Comparison of ENCODE assay signal across 8 mouse cellular contexts in the genomic region with DNA sequence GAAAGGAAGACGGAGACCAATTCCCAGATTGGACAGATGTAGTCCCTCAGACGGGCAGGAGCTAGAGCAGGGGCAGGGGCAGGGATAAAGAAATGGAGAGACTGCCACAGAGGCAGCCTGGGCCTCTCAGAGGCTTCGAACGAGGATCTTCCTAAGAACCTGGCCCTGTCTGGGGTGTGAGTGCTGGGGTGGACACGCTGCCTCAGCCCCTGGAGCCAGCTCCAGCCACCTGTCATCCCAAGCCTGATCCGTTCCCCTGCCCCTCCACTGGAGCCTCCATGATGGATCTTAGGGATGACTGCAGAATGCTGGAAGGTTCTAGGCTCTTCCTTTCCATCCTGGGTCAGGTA. TPM values are rescaled to one million over a fixed set of nuclear protein-coding genes. Genes with fewer than 3 reads are reported as not detected.
DNase-seq lines count a peak whose midpoint lies in the region; ATAC-seq lines count a peak whose summit lies in the region.

No protein-coding gene starts in this region.

- no peak overlapping the region; the same call in 1 of the 2 replicates for H3K4me2 ChIP-seq in kidney, embryonic 15.5 days
- no peak overlapping the region for H3K4me2 ChIP-seq in embryonic facial prominence, embryonic 12.5 days (replicated peaks)
- no peak overlapping the region for H3K4me2 ChIP-seq in midbrain, embryonic 13.5 days (replicated peaks)

- H3K27me3 ChIP-seq in kidney, embryonic 15.5 days: no peaks in the 10 kb centered on the region
- H3K27me3 ChIP-seq in embryonic facial prominence, embryonic 12.5 days: no peaks in the 10 kb centered on the region
- H3K27me3 ChIP-seq in hindbrain, embryonic 10.5 days (ENCODE audit: insufficient read depth, poor library complexity, severe bottlenecking): no peaks in the 10 kb centered on the region
- no peaks in the 10 kb centered on the region for H3K27me3 ChIP-seq in midbrain, embryonic 13.5 days

- WGBS in kidney, embryonic 15.5 days: 29% methylated on average over 6 of the region's 6 CpGs
- WGBS in embryonic facial prominence, embryonic 12.5 days: 49% methylated on average over 6 of the region's 6 CpGs
- WGBS in hindbrain, embryonic 10.5 days: 46% methylated on average over 6 of the region's 6 CpGs
- WGBS in midbrain, embryonic 13.5 days: 28% methylated on average over 6 of the region's 6 CpGs

- H3K9me3 ChIP-seq in kidney, embryonic 15.5 days (replicated peaks): no peaks in the 10 kb centered on the region
- H3K9me3 ChIP-seq in embryonic facial prominence, embryonic 12.5 days: no peaks in the 10 kb centered on the region
- no peaks in the 10 kb centered on the region for H3K9me3 ChIP-seq in hindbrain, embryonic 10.5 days
- H3K9me3 ChIP-seq in midbrain, embryonic 13.5 days: no peaks in the 10 kb centered on the region

- H3K4me3 ChIP-seq in kidney, embryonic 15.5 days (replicated peaks): no peak overlapping the region
- no peak overlapping the region for H3K4me3 ChIP-seq in embryonic facial prominence, embryonic 12.5 days
- H3K4me3 ChIP-seq in hindbrain, embryonic 10.5 days: no peak overlapping the region
- no peak overlapping the region for H3K4me3 ChIP-seq in midbrain, embryonic 13.5 days (replicated peaks)

- H3K36me3 ChIP-seq in kidney, embryonic 15.5 days: 0 out of 2 replicates have a peak, but pooled peaks cover 3% of the 10 kb centered on the region
- H3K36me3 ChIP-seq in embryonic facial prominence, embryonic 12.5 days: 0 out of 2 replicates have a peak, but pooled peaks cover 3% of the 10 kb centered on the region
- H3K36me3 ChIP-seq in hindbrain, embryonic 10.5 days: peaks cover 7% of the 10 kb centered on the region
- no peaks in the 10 kb centered on the region for H3K36me3 ChIP-seq in midbrain, embryonic 13.5 days

- peaks cover 70% of the 10 kb centered on the region for H3K4me1 ChIP-seq in kidney, embryonic 15.5 days
- H3K4me1 ChIP-seq in embryonic facial prominence, embryonic 12.5 days: peaks cover 67% of the 10 kb centered on the region
- H3K4me1 ChIP-seq in hindbrain, embryonic 10.5 days (replicated peaks): peaks cover 97% of the 10 kb centered on the region
- peaks cover 84% of the 10 kb centered on the region for H3K4me1 ChIP-seq in midbrain, embryonic 13.5 days (replicated peaks)

- no peak overlapping the region for H3K9ac ChIP-seq in kidney, embryonic 15.5 days
- H3K9ac ChIP-seq in embryonic facial prominence, embryonic 12.5 days: no peak overlapping the region
- H3K9ac ChIP-seq in midbrain, embryonic 13.5 days (replicated peaks): peak overlapping the region; percentile 51

- no peak for ATAC-seq in kidney, embryonic 15.5 days (replicated peaks; ENCODE audit: low FRiP score)
- no peak for ATAC-seq in embryonic facial prominence, embryonic 12.5 days (ENCODE audit: insufficient number of reproducible peaks, insufficient read depth, low FRiP score, low TSS enrichment)
- no peak for ATAC-seq in midbrain, embryonic 13.5 days

- no peak for DNase-seq in kidney, adult 11 months
- DNase-seq in hindbrain, embryonic 10.5 days (ENCODE audit: low spot score): no peak
- no peak for DNase-seq in c-Kit-positive CD71-positive TER-119-positive erythroid progenitor cells, embryonic 14.5 days (ENCODE audit: low spot score)
- DNase-seq in layer of hippocampus, postnatal 10 days (ENCODE audit: low spot score in 2 of 2): no peak
- DNase-seq in ovary, postnatal 36 days (ENCODE audit: low spot score): no peak

- peak overlapping the region; percentile 67 for H3K27ac ChIP-seq in kidney, embryonic 15.5 days
- peak overlapping the region; percentile 84 for H3K27ac ChIP-seq in embryonic facial prominence, embryonic 12.5 days
- H3K27ac ChIP-seq in hindbrain, embryonic 10.5 days: peak overlapping the region; percentile 96
- H3K27ac ChIP-seq in midbrain, embryonic 13.5 days: peak overlapping the region; percentile 98

RNA-seq across cellular contexts. Expression of a gene that starts 20.2 kb away (rescaled TPM):
- 18.8 and 23.4 TPM in 2 replicates for polyA plus RNA-seq in kidney, embryonic 15.5 days (2015; fragmentation: Nextera tagmentation; extraction: Ambion mirVana)
- polyA plus RNA-seq in embryonic facial prominence, embryonic 12.5 days (2016; fragmentation: Nextera tagmentation; extraction: Ambion mirVana): 36.4 and 42.0 TPM in 2 replicates
- 20.5 and 27.1 TPM in 2 replicates for polyA plus RNA-seq in hindbrain, embryonic 10.5 days (2016; fragmentation: Nextera tagmentation; extraction: Ambion mirVana)
- 40.6 and 46.1 TPM in 2 replicates for polyA plus RNA-seq in midbrain, embryonic 13.5 days (2015; fragmentation: Nextera tagmentation; extraction: Ambion mirVana)
- 10 to 100 TPM; 42.0 to 45.7 TPM for total RNA-seq in layer of hippocampus, postnatal 10 days (2021)

RNA-seq across cellular contexts. Expression of a gene that starts 50.0 kb away (rescaled TPM):
- 42.5 and 42.8 TPM in 2 replicates for polyA plus RNA-seq in kidney, embryonic 15.5 days (2015; fragmentation: Nextera tagmentation; extraction: Ambion mirVana)
- 59.0 and 59.8 TPM in 2 replicates for polyA plus RNA-seq in embryonic facial prominence, embryonic 12.5 days (2016; fragmentation: Nextera tagmentation; extraction: Ambion mirVana)
- 64.7 and 64.8 TPM in 2 replicates for polyA plus RNA-seq in hindbrain, embryonic 10.5 days (2016; fragmentation: Nextera tagmentation; extraction: Ambion mirVana)
- 67.2 and 70.1 TPM in 2 replicates for polyA plus RNA-seq in midbrain, embryonic 13.5 days (2015; fragmentation: Nextera tagmentation; extraction: Ambion mirVana)
- 10 to 100 TPM; 26.0 to 28.5 TPM for total RNA-seq in layer of hippocampus, postnatal 10 days (2021)
